Mouse (Mus musculus): ENCODE results near the gene Pkd1l2. TPM values are rescaled to one million over a fixed set of nuclear protein-coding genes. Genes with fewer than 3 reads are reported as not detected.

The Pkd1l2 gene
- polyA plus RNA-seq, 1 experiment from 2014 or later, result 0.03 TPM

- Histone ChIP-seq H3K4me1 (ENCODE audit: control insufficient read depth, insufficient read depth, low read length) (no peaks in the 10 kb centered on the region), H3K9me3 (replicated peaks; ENCODE audit: control insufficient read depth, low read length) (no peaks in the 10 kb centered on the region), H3K4me3 (ENCODE audit: low read depth, low read length) (no peak overlapping the region), H3K27me3 (ENCODE audit: control insufficient read depth, insufficient read depth, low read length) (no peaks in the 10 kb centered on the region), H3K27ac (ENCODE audit: low read depth, low read length) (no peak overlapping the region), H3K9ac (ENCODE audit: low read depth, low read length) (no peak overlapping the region), H3K4me2 (no peak overlapping the region), H3K36me3 (ENCODE audit: control insufficient read depth, insufficient read depth, low read length) (no peaks in the 10 kb centered on the region)
- no peak for ATAC-seq (replicated peaks; ENCODE audit: insufficient number of reproducible peaks, low FRiP score, low TSS enrichment)
- WGBS (ENCODE audit: insufficient replicate concordance), result 72% methylated on average over 10 of the region's 10 CpGs
These were observed 14.9 kb upstream of the Pkd1l2 start for GRCm38 (mm10) chr8:117097051-117097563.

- no peaks in the 10 kb centered on the region for H3K4me1 ChIP-seq (ENCODE audit: control insufficient read depth, insufficient read depth, low read length)
- no peak within 1 kb of the TSS for H3K4me2 ChIP-seq
- no peak within 1 kb of the TSS for H3K4me3 ChIP-seq (ENCODE audit: low read depth, low read length)
- no peak within 1 kb of the TSS for H3K9ac ChIP-seq (ENCODE audit: low read depth, low read length)
- H3K9me3 ChIP-seq (replicated peaks; ENCODE audit: control insufficient read depth, low read length), result no peaks in the 10 kb centered on the region
- no peaks in the 10 kb centered on the region for H3K27me3 ChIP-seq (ENCODE audit: control insufficient read depth, insufficient read depth, low read length)
- H3K36me3 ChIP-seq (ENCODE audit: control insufficient read depth, insufficient read depth, low read length), result no peaks in the 10 kb centered on the region
- ATAC-seq (replicated peaks; ENCODE audit: insufficient number of reproducible peaks, low FRiP score, low TSS enrichment), result no peak
- WGBS (ENCODE audit: insufficient replicate concordance), result 68% methylated on average over 12 of the region's 12 CpGs
- no peak within 1 kb of the TSS for H3K27ac ChIP-seq (ENCODE audit: low read depth, low read length)
These were observed 13.4 kb upstream of the Pkd1l2 start, which contains the start of gene Bco1 for GRCm38 (mm10) chr8:117095647-117096046. Gene Bco1, plus strand, starts transcription at chr8:117095854.

GRCm38 (mm10) chr8:117094053-117094452 is 11.8 kb upstream of the Pkd1l2 start:
- ATAC-seq (replicated peaks; ENCODE audit: insufficient number of reproducible peaks, low FRiP score, low TSS enrichment), result no peak
- 29% methylated on average over 5 of the region's 5 CpGs for WGBS (ENCODE audit: insufficient replicate concordance)
- no peak overlapping the region for H3K27ac ChIP-seq (ENCODE audit: low read depth, low read length)

GRCm38 (mm10) chr8:117089802-117090201 is 7.6 kb upstream of the Pkd1l2 start:
- Histone ChIP-seq H3K4me2 (no peak overlapping the region), H3K27me3 (ENCODE audit: control insufficient read depth, insufficient read depth, low read length) (no peaks in the 10 kb centered on the region), H3K9ac (ENCODE audit: low read depth, low read length) (no peak overlapping the region), H3K36me3 (ENCODE audit: control insufficient read depth, insufficient read depth, low read length) (no peaks in the 10 kb centered on the region), H3K27ac (ENCODE audit: low read depth, low read length) (no peak overlapping the region), H3K4me3 (ENCODE audit: low read depth, low read length) (no peak overlapping the region), H3K9me3 (replicated peaks; ENCODE audit: control insufficient read depth, low read length) (no peaks in the 10 kb centered on the region), H3K4me1 (ENCODE audit: control insufficient read depth, insufficient read depth, low read length) (peaks cover 12% of the 10 kb centered on the region)
- WGBS (ENCODE audit: insufficient replicate concordance), result 39% methylated on average over 4 of the region's 4 CpGs
- no peak for ATAC-seq (replicated peaks; ENCODE audit: insufficient number of reproducible peaks, low FRiP score, low TSS enrichment)

More at GRCm38 (mm10) chr8:117094053-117094452, 11.8 kb upstream of the Pkd1l2 start:
- H3K4me1 ChIP-seq (ENCODE audit: control insufficient read depth, insufficient read depth, low read length), result no peaks in the 10 kb centered on the region
- no peak overlapping the region for H3K9ac ChIP-seq (ENCODE audit: low read depth, low read length)
- H3K27me3 ChIP-seq (ENCODE audit: control insufficient read depth, insufficient read depth, low read length), result no peaks in the 10 kb centered on the region
- no peak overlapping the region for H3K4me2 ChIP-seq
- H3K4me3 ChIP-seq (ENCODE audit: low read depth, low read length), result no peak overlapping the region
- H3K36me3 ChIP-seq (ENCODE audit: control insufficient read depth, insufficient read depth, low read length), result no peaks in the 10 kb centered on the region
- H3K9me3 ChIP-seq (replicated peaks; ENCODE audit: control insufficient read depth, low read length), result no peaks in the 10 kb centered on the region

GRCm38 (mm10) chr8:117087036-117087435 is 4.8 kb upstream of the Pkd1l2 start:
- Histone ChIP-seq H3K4me1 (ENCODE audit: control insufficient read depth, insufficient read depth, low read length) (peaks cover 26% of the 10 kb centered on the region), H3K36me3 (ENCODE audit: control insufficient read depth, insufficient read depth, low read length) (no peaks in the 10 kb centered on the region), H3K4me3 (ENCODE audit: low read depth, low read length) (no peak overlapping the region), H3K9ac (ENCODE audit: low read depth, low read length) (no peak overlapping the region), H3K27ac (ENCODE audit: low read depth, low read length) (no peak overlapping the region), H3K4me2 (no peak overlapping the region), H3K9me3 (replicated peaks; ENCODE audit: control insufficient read depth, low read length) (no peaks in the 10 kb centered on the region), H3K27me3 (ENCODE audit: control insufficient read depth, insufficient read depth, low read length) (no peaks in the 10 kb centered on the region)
- ATAC-seq (replicated peaks; ENCODE audit: insufficient number of reproducible peaks, low FRiP score, low TSS enrichment), result no peak

GRCm38 (mm10) chr8:117085521-117085920 is 3.3 kb upstream of the Pkd1l2 start:
- Histone ChIP-seq H3K36me3 (ENCODE audit: control insufficient read depth, insufficient read depth, low read length) (no peaks in the 10 kb centered on the region), H3K4me2 (peak overlapping the region; percentile 25; the same call in 1 of the 2 replicates), H3K4me3 (ENCODE audit: low read depth, low read length) (no peak overlapping the region), H3K4me1 (ENCODE audit: control insufficient read depth, insufficient read depth, low read length) (peaks cover 26% of the 10 kb centered on the region), H3K9ac (ENCODE audit: low read depth, low read length) (peak overlapping the region; percentile 48; the same call in 1 of the 2 replicates), H3K9me3 (replicated peaks; ENCODE audit: control insufficient read depth, low read length) (no peaks in the 10 kb centered on the region), H3K27me3 (ENCODE audit: control insufficient read depth, insufficient read depth, low read length) (0 out of 2 replicates have a peak, but pooled peaks cover 4% of the 10 kb centered on the region), H3K27ac (ENCODE audit: low read depth, low read length) (peak overlapping the region; percentile 60; the same call in 1 of the 2 replicates)
- peak; percentile 80 for ATAC-seq (replicated peaks; ENCODE audit: insufficient number of reproducible peaks, low FRiP score, low TSS enrichment)
- WGBS (ENCODE audit: insufficient replicate concordance), result 5% methylated on average over 8 of the region's 8 CpGs

GRCm38 (mm10) chr8:117082947-117083559 is 804 bp upstream of the Pkd1l2 start:
- no peaks in the 10 kb centered on the region for H3K36me3 ChIP-seq (ENCODE audit: control insufficient read depth, insufficient read depth, low read length)
- no peaks in the 10 kb centered on the region for H3K9me3 ChIP-seq (replicated peaks; ENCODE audit: control insufficient read depth, low read length)
- no peak overlapping the region for H3K4me3 ChIP-seq (ENCODE audit: low read depth, low read length)
- H3K9ac ChIP-seq (ENCODE audit: low read depth, low read length), result no peak overlapping the region
- H3K27me3 ChIP-seq (ENCODE audit: control insufficient read depth, insufficient read depth, low read length), result 0 out of 2 replicates have a peak, but pooled peaks cover 4% of the 10 kb centered on the region
- H3K4me1 ChIP-seq (ENCODE audit: control insufficient read depth, insufficient read depth, low read length), result peaks cover 26% of the 10 kb centered on the region
- no peak overlapping the region for H3K4me2 ChIP-seq
- WGBS (ENCODE audit: insufficient replicate concordance), result 48% methylated on average over 9 of the region's 9 CpGs
- ATAC-seq (replicated peaks; ENCODE audit: insufficient number of reproducible peaks, low FRiP score, low TSS enrichment), result no peak
- H3K27ac ChIP-seq (ENCODE audit: low read depth, low read length), result no peak overlapping the region

- Histone ChIP-seq H3K4me3 (ENCODE audit: low read depth, low read length) (no peak overlapping the region), H3K27me3 (ENCODE audit: control insufficient read depth, insufficient read depth, low read length) (0 out of 2 replicates have a peak, but pooled peaks cover 4% of the 10 kb centered on the region), H3K9ac (ENCODE audit: low read depth, low read length) (no peak overlapping the region), H3K9me3 (replicated peaks; ENCODE audit: control insufficient read depth, low read length) (no peaks in the 10 kb centered on the region), H3K4me2 (no peak overlapping the region), H3K27ac (ENCODE audit: low read depth, low read length) (no peak overlapping the region), H3K4me1 (ENCODE audit: control insufficient read depth, insufficient read depth, low read length) (peaks cover 14% of the 10 kb centered on the region), H3K36me3 (ENCODE audit: control insufficient read depth, insufficient read depth, low read length) (no peaks in the 10 kb centered on the region)
- ATAC-seq (replicated peaks; ENCODE audit: insufficient number of reproducible peaks, low FRiP score, low TSS enrichment), result no peak
- WGBS (ENCODE audit: insufficient replicate concordance), result 89% methylated on average over 14 of the region's 14 CpGs
These were observed 2.6 kb downstream of the Pkd1l2 start for GRCm38 (mm10) chr8:117079652-117080051.
